Mouse (Mus musculus) heart, embryonic 14.5 days (tissue): ENCODE results near the gene Hist1h4c. TPM values are rescaled to one million over a fixed set of nuclear protein-coding genes. Genes with fewer than 3 reads are reported as not detected.

ENCODE experiments used
- ATAC-seq: fragments of 200-750 bp; cut with Nextera tagmentation; 2 replicates; pipeline ENCODE4 v1.8.0; 2017; ENCODE audit warnings: low read depth, moderate TSS enrichment; ENCODE audit not compliant: insufficient number of reproducible peaks, insufficient read depth, low FRiP score
- H3K27ac ChIP-seq, 2 experiments: fragments of 200-500 bp in 1 of 2; fragments of 300-500 bp in 1 of 2; sonication (generic) in 1 of 2; replicated peaks in 1 of 2; 2 replicates each; pipeline ENCODE4 v1.5.1; 2012 to 2014; ENCODE audit warnings: low read depth in 2 of 2, low read length in 2 of 2, control low read depth in 1 of 2, mild to moderate bottlenecking in 1 of 2, mixed read lengths in 1 of 2; ENCODE audit not compliant: control insufficient read depth in 1 of 2, insufficient read depth in 1 of 2
- H3K27me3 ChIP-seq: fragments of 300-500 bp; sonication (generic); 2 replicates; pipeline ENCODE4 v1.6.1; 2014; ENCODE audit warnings: mild to moderate bottlenecking, low read length, control low read depth; ENCODE audit not compliant: control insufficient read depth, insufficient read depth
- H3K36me3 ChIP-seq: fragments of 300-500 bp; sonication (generic); 2 replicates; pipeline ENCODE4 v1.6.1; 2014; ENCODE audit warnings: mild to moderate bottlenecking, control low read depth, low read length, mixed read lengths; ENCODE audit not compliant: control insufficient read depth, insufficient read depth
- H3K4me1 ChIP-seq, 2 experiments: fragments of 200-500 bp in 1 of 2; fragments of 300-500 bp in 1 of 2; sonication (generic) in 1 of 2; 2 replicates each; pipeline ENCODE4 v1.6.1; 2012 to 2014; ENCODE audit warnings: low read length in 2 of 2, control low read depth in 1 of 2, mixed read lengths in 1 of 2; ENCODE audit not compliant: control insufficient read depth in 2 of 2, insufficient read depth in 2 of 2
- H3K4me2 ChIP-seq: fragments of 300-500 bp; sonication (generic); 2 replicates; pipeline ENCODE4 v1.6.1; 2014; ENCODE audit warnings: mild to moderate bottlenecking, low read length
- H3K4me3 ChIP-seq, 2 experiments: fragments of 200-500 bp in 1 of 2; fragments of 300-500 bp in 1 of 2; sonication (generic) in 1 of 2; 2 replicates each; pipeline ENCODE4 v1.5.1; 2012 to 2014; ENCODE audit warnings: low read length in 2 of 2, mild to moderate bottlenecking in 2 of 2, control low read depth in 1 of 2, low read depth in 1 of 2, moderate library complexity in 1 of 2; ENCODE audit not compliant: control insufficient read depth in 1 of 2, insufficient read depth in 1 of 2
- H3K9ac ChIP-seq: fragments of 300-500 bp; sonication (generic); 2 replicates; pipeline ENCODE4 v1.6.1; 2014; ENCODE audit warnings: mild to moderate bottlenecking, low read length
- H3K9me3 ChIP-seq: fragments of 300-500 bp; sonication (generic); 2 replicates; pipeline ENCODE4 v1.6.1; 2016; ENCODE audit warnings: low read length, control low read depth; ENCODE audit not compliant: control insufficient read depth
- WGBS: fragments of 180-500 bp; shearing (Covaris S2); extraction: QIAGEN DNeasy Blood & Tissue Kit; methylation state at CpG from one replicate; pipeline ENCODE4 v1.1.7; 2014; 5-methylcytosine and 5-hydroxymethylcytosine counted together
- polyA plus RNA-seq: library from polyadenylated mRNA; unstranded; fragments of >200 nt; fragmentation: Nextera tagmentation; extraction: Ambion mirVana; gene quantifications from 2 replicates; pipeline ENCODE4 v1.2.1, GENCODE M21; 2014

Gene Hist1h4c
- polyA plus RNA-seq, 1 experiment from 2014 or later = 2.2 TPM

- no peak for ATAC-seq
- WGBS = 77% methylated on average over 6 of the region's 6 CpGs
- H3K4me2 ChIP-seq = no peak overlapping the region
Measured at GRCm38 (mm10) chr13:23693856-23694440, 4.3 kb downstream of the Hist1h4c start.

GRCm38 (mm10) chr13:23689459-23689858 is 8.8 kb downstream of the Hist1h4c start:
- Histone ChIP-seq H3K27me3 (no peaks in the 10 kb centered on the region), H3K27ac (no peak overlapping the region), H3K4me1 (peaks cover 0 to 5% of the 10 kb centered on the region in 2 experiments; a peak in 1 of 4 replicates), H3K9me3 (no peaks in the 10 kb centered on the region), H3K4me2 (no peak overlapping the region), H3K36me3 (no peaks in the 10 kb centered on the region), H3K9ac (no peak overlapping the region), H3K4me3 (no peak overlapping the region)
- 44% methylated on average over 2 of the region's 2 CpGs for WGBS
- no peak for ATAC-seq

More at GRCm38 (mm10) chr13:23693856-23694440, 4.3 kb downstream of the Hist1h4c start:
- H3K27ac ChIP-seq = no peak overlapping the region
- H3K9me3 ChIP-seq = no peaks in the 10 kb centered on the region
- H3K4me3 ChIP-seq = no peak overlapping the region
- no peak overlapping the region for H3K9ac ChIP-seq
- H3K4me1 ChIP-seq = peaks cover 4% of the 10 kb centered on the region in 2 experiments; a peak in 2 of 4 replicates
- no peaks in the 10 kb centered on the region for H3K27me3 ChIP-seq
- no peaks in the 10 kb centered on the region for H3K36me3 ChIP-seq

- Histone ChIP-seq H3K27me3 (no peaks in the 10 kb centered on the region), H3K9me3 (no peaks in the 10 kb centered on the region), H3K4me3 (no peak overlapping the region), H3K36me3 (no peaks in the 10 kb centered on the region), H3K4me2 (no peak overlapping the region), H3K27ac (no peak overlapping the region), H3K9ac (no peak overlapping the region), H3K4me1 (peaks cover 0 to 5% of the 10 kb centered on the region in 2 experiments; a peak in 1 of 4 replicates)
- 95% methylated on average over 2 of the region's 2 CpGs for WGBS
- no peak for ATAC-seq
Measured at GRCm38 (mm10) chr13:23688956-23689355, 9.3 kb downstream of the Hist1h4c start.

- Histone ChIP-seq H3K4me3 (no peak overlapping the region), H3K27ac (no peak overlapping the region), H3K4me2 (no peak overlapping the region), H3K9ac (no peak overlapping the region), H3K27me3 (no peaks in the 10 kb centered on the region), H3K9me3 (no peaks in the 10 kb centered on the region), H3K4me1 (peaks cover under 1 to 5% of the 10 kb centered on the region in 2 experiments; a peak in 2 of 4 replicates), H3K36me3 (no peaks in the 10 kb centered on the region)
- 93% methylated on average over 7 of the region's 7 CpGs for WGBS
- ATAC-seq = no peak
Measured at GRCm38 (mm10) chr13:23687907-23688306, 10.3 kb downstream of the Hist1h4c start.

- no peaks in the 10 kb centered on the region for H3K27me3 ChIP-seq
- 83% methylated on average over 4 of the region's 4 CpGs for WGBS
- no peak overlapping the region for H3K4me2 ChIP-seq
Measured at GRCm38 (mm10) chr13:23687181-23687580, 11.1 kb downstream of the Hist1h4c start.

GRCm38 (mm10) chr13:23685966-23686365 is 12.3 kb downstream of the Hist1h4c start:
- Histone ChIP-seq H3K4me3 (peak overlapping the region; percentile 24 to 47; a peak in 3 of 4 replicates), H3K27ac (peak overlapping the region; percentile 85 to 97), H3K27me3 (no peaks in the 10 kb centered on the region), H3K4me2 (peak overlapping the region; percentile 80), H3K9ac (peak overlapping the region; percentile 78), H3K4me1 (peaks cover 4 to 5% of the 10 kb centered on the region in 2 experiments; a peak in 3 of 4 replicates), H3K36me3 (no peaks in the 10 kb centered on the region), H3K9me3 (no peaks in the 10 kb centered on the region)
- WGBS = 55% methylated on average over 4 of the region's 4 CpGs
- ATAC-seq = no peak

More at GRCm38 (mm10) chr13:23687181-23687580, 11.1 kb downstream of the Hist1h4c start:
- H3K4me1 ChIP-seq = peaks cover 4 to 5% of the 10 kb centered on the region in 2 experiments; a peak in 3 of 4 replicates
- no peak for ATAC-seq
- H3K27ac ChIP-seq = no peak overlapping the region
- H3K4me3 ChIP-seq = no peak overlapping the region
- H3K9me3 ChIP-seq = no peaks in the 10 kb centered on the region
- H3K36me3 ChIP-seq = no peaks in the 10 kb centered on the region
- no peak overlapping the region for H3K9ac ChIP-seq

- WGBS = 13% methylated on average over 15 of the region's 15 CpGs
- Histone ChIP-seq H3K4me3 (peak overlapping the region; percentile 24 to 47; a peak in 3 of 4 replicates), H3K9me3 (no peaks in the 10 kb centered on the region), H3K4me2 (peak overlapping the region; percentile 80), H3K27ac (peak overlapping the region; percentile 85 to 97), H3K9ac (peak overlapping the region; percentile 78), H3K27me3 (no peaks in the 10 kb centered on the region), H3K4me1 (peaks cover 4 to 5% of the 10 kb centered on the region in 2 experiments; a peak in 3 of 4 replicates), H3K36me3 (no peaks in the 10 kb centered on the region)
- no peak for ATAC-seq
Measured at GRCm38 (mm10) chr13:23685121-23685861, 13.0 kb downstream of the Hist1h4c start.
